Mouse (Mus musculus) neural tube, embryonic 15.5 days (tissue): ENCODE measurements at regions not wholly inside any gene's neighbourhood (a gene's known extent, or its start where the extent isn't known, plus 50 kb on each side); places are given as distances from the start of the nearest gene placed in this dataset.

Experiments
- ATAC-seq: fragments of 200-750 bp; cut with Nextera tagmentation; 2 replicates; pipeline ENCODE4 v1.8.0; 2017; ENCODE audit warnings: mild to moderate bottlenecking, moderate TSS enrichment, moderate library complexity; ENCODE audit not compliant: low FRiP score
- H3K27ac ChIP-seq: fragments of 300-500 bp; sonication (generic); replicated peaks from 2 replicates; pipeline ENCODE4 v1.5.1; 2015; ENCODE audit warnings: mild to moderate bottlenecking, inconsistent platforms
- H3K27me3 ChIP-seq: fragments of 300-500 bp; sonication (generic); replicated peaks from 2 replicates; pipeline ENCODE4 v1.6.1; 2015; ENCODE audit warnings: inconsistent platforms
- H3K36me3 ChIP-seq: fragments of 300-500 bp; sonication (generic); 2 replicates; pipeline ENCODE4 v1.6.1; 2015; ENCODE audit warnings: inconsistent platforms
- H3K4me1 ChIP-seq: fragments of 300-500 bp; sonication (generic); 2 replicates; pipeline ENCODE4 v1.6.1; 2015; ENCODE audit warnings: inconsistent platforms
- H3K4me2 ChIP-seq: fragments of 300-500 bp; sonication (generic); 2 replicates; pipeline ENCODE4 v1.6.1; 2015; ENCODE audit warnings: inconsistent platforms, mild to moderate bottlenecking, moderate library complexity
- H3K4me3 ChIP-seq: fragments of 300-500 bp; sonication (generic); replicated peaks from 2 replicates; pipeline ENCODE4 v1.5.1; 2015; ENCODE audit warnings: mild to moderate bottlenecking, inconsistent platforms
- H3K9ac ChIP-seq: fragments of 300-500 bp; sonication (generic); replicated peaks from 2 replicates; pipeline ENCODE4 v1.6.1; 2015; ENCODE audit warnings: mild to moderate bottlenecking, inconsistent platforms
- H3K9me3 ChIP-seq: fragments of 300-500 bp; sonication (generic); replicated peaks from 2 replicates; pipeline ENCODE4 v1.6.1; 2016; ENCODE audit warnings: inconsistent platforms
- WGBS: fragments of 180-500 bp; shearing (Covaris S2); methylation state at CpG from one replicate; pipeline ENCODE4 v1.1.7; 2015; ENCODE audit warnings: mixed read lengths; 5-methylcytosine and 5-hydroxymethylcytosine counted together

GRCm38 (mm10) chr16:47568051-47568450, 715.5 kb upstream of the Dppa4 start:
- Histone ChIP-seq H3K4me1 (no peaks in the 10 kb centered on the region), H3K27ac (no peak overlapping the region), H3K36me3 (no peaks in the 10 kb centered on the region), H3K27me3 (no peaks in the 10 kb centered on the region), H3K4me3 (no peak overlapping the region), H3K9me3 (no peaks in the 10 kb centered on the region), H3K4me2 (no peak overlapping the region), H3K9ac (no peak overlapping the region)
- no peak for ATAC-seq
- 95% methylated on average over 2 of the region's 2 CpGs for WGBS

- H3K27me3 ChIP-seq: no peaks in the 10 kb centered on the region
- H3K9ac ChIP-seq: no peak overlapping the region
- no peak overlapping the region for H3K27ac ChIP-seq
- no peak overlapping the region for H3K4me2 ChIP-seq
- H3K4me1 ChIP-seq: no peaks in the 10 kb centered on the region
- H3K36me3 ChIP-seq: no peaks in the 10 kb centered on the region
- no peak overlapping the region for H3K4me3 ChIP-seq
- ATAC-seq: no peak
- H3K9me3 ChIP-seq: no peaks in the 10 kb centered on the region
These were observed 684.1 kb upstream of the Dppa4 start for GRCm38 (mm10) chr16:47599476-47599875.
